Mouse (Mus musculus): ENCODE measurements around the gene Tmem145.

DNA sequence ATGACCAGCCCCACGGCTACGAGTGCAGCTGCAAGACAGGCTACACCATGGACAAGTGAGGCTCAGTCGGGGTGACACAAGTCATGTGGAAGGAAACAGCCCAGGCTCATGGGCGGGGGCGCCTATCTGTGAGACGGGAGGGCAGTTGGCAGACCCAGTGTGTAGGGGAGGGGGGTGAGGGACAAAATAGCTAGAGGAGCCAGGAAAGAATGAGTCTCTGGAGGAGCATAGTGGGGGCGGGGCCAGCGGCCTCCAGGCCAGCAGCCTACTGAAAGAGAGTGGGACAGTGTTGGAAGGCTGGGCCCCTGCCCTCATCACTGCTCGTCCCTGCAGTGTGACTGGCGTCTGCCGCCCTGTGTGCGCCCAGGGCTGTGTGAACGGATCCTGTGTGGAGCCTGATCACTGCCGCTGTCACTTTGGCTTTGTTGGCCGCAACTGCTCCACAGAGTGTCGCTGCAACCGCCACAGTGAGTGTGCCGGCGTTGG lies 52.9 kb downstream of the Tmem145 start:
- TF ChIP-seq POLR2A (IDR thresholded peaks at IDR 0.05; ENCODE audit: low read depth, low read length) (no peak), CTCF (IDR thresholded peaks at IDR 0.05; ENCODE audit: extremely low read depth, insufficient read depth, insufficient read length, insufficient replicate concordance) (no peak)

All from spleen, adult 2 months (tissue).